Mouse (Mus musculus) embryonic facial prominence, embryonic 12.5 days (tissue): ENCODE measurements at regions not wholly inside any gene's neighbourhood (a gene's known extent, or its start where the extent isn't known, plus 50 kb on each side); places are given as distances from the start of the nearest gene placed in this dataset.

Source experiments
- ATAC-seq: fragments of 200-750 bp; cut with Nextera tagmentation; 2 replicates; pipeline ENCODE4 v1.8.0; 2017; ENCODE audit not compliant: insufficient number of reproducible peaks, insufficient read depth, low FRiP score, low TSS enrichment
- H3K27ac ChIP-seq: fragments of 300-500 bp; sonication (generic); 2 replicates; pipeline ENCODE4 v1.5.1; 2016; ENCODE audit warnings: mild to moderate bottlenecking
- H3K27me3 ChIP-seq: fragments of 300-500 bp; sonication (generic); 2 replicates; pipeline ENCODE4 v1.6.1; 2016; ENCODE audit warnings: mild to moderate bottlenecking, moderate library complexity
- H3K36me3 ChIP-seq: fragments of 300-500 bp; sonication (generic); 2 replicates; pipeline ENCODE4 v1.6.1; 2016; ENCODE audit warnings: mild to moderate bottlenecking
- H3K4me1 ChIP-seq: fragments of 300-500 bp; sonication (generic); 2 replicates; pipeline ENCODE4 v1.6.1; 2016
- H3K4me2 ChIP-seq: fragments of 300-500 bp; sonication (generic); replicated peaks from 2 replicates; pipeline ENCODE4 v1.6.1; 2016; ENCODE audit warnings: mild to moderate bottlenecking, moderate library complexity
- H3K4me3 ChIP-seq: fragments of 300-500 bp; sonication (generic); 2 replicates; pipeline ENCODE4 v1.5.1; 2016; ENCODE audit warnings: mild to moderate bottlenecking
- H3K9ac ChIP-seq: fragments of 300-500 bp; sonication (generic); 2 replicates; pipeline ENCODE4 v1.6.1; 2016; ENCODE audit warnings: mild to moderate bottlenecking, moderate library complexity
- H3K9me3 ChIP-seq: fragments of 300-500 bp; sonication (generic); 2 replicates; pipeline ENCODE4 v1.6.1; 2016; ENCODE audit warnings: mild to moderate bottlenecking, moderate library complexity
- WGBS: fragments of 180-500 bp; shearing (Covaris S2); methylation state at CpG from one replicate; pipeline ENCODE4 v1.1.7; 2016; 5-methylcytosine and 5-hydroxymethylcytosine counted together

GRCm38 (mm10) chr3:34330970-34331888 is 250.1 kb upstream of the Dnajc19 start:
- Histone ChIP-seq H3K36me3 (no peaks in the 10 kb centered on the region), H3K27ac (no peak overlapping the region), H3K4me3 (no peak overlapping the region), H3K4me1 (0 out of 2 replicates have a peak, but pooled peaks cover 3% of the 10 kb centered on the region), H3K9me3 (no peaks in the 10 kb centered on the region), H3K4me2 (no peak overlapping the region), H3K9ac (no peak overlapping the region), H3K27me3 (no peaks in the 10 kb centered on the region)
- 58% methylated on average over 22 of the region's 22 CpGs for WGBS
- no peak for ATAC-seq

- H3K36me3 ChIP-seq = no peaks in the 10 kb centered on the region
- no peak overlapping the region for H3K9ac ChIP-seq
- H3K4me1 ChIP-seq = 0 out of 2 replicates have a peak, but pooled peaks cover 3% of the 10 kb centered on the region
- no peak overlapping the region for H3K4me3 ChIP-seq
- no peak overlapping the region for H3K27ac ChIP-seq
- WGBS = 19% methylated on average over 2 of the region's 2 CpGs
- ATAC-seq = no peak
- H3K4me2 ChIP-seq = no peak overlapping the region
- H3K9me3 ChIP-seq = no peaks in the 10 kb centered on the region
- H3K27me3 ChIP-seq = no peaks in the 10 kb centered on the region
Observed at GRCm38 (mm10) chr3:34328865-34329264, 247.7 kb upstream of the Dnajc19 start.

- 85% methylated on average over 1 of the region's 1 CpGs for WGBS
- no peak overlapping the region for H3K4me2 ChIP-seq
- no peaks in the 10 kb centered on the region for H3K9me3 ChIP-seq
- H3K9ac ChIP-seq = no peak overlapping the region
- ATAC-seq = no peak
- no peaks in the 10 kb centered on the region for H3K36me3 ChIP-seq
- no peak overlapping the region for H3K4me3 ChIP-seq
- H3K27me3 ChIP-seq = 0 out of 2 replicates have a peak, but pooled peaks cover 4% of the 10 kb centered on the region
- H3K27ac ChIP-seq = no peak overlapping the region
- peaks cover 13% of the 10 kb centered on the region; the same call in 1 of the 2 replicates for H3K4me1 ChIP-seq
Observed at GRCm38 (mm10) chr3:34325669-34326068, 244.5 kb upstream of the Dnajc19 start.

GRCm38 (mm10) chr3:34322527-34323210 is 241.5 kb upstream of the Dnajc19 start:
- Histone ChIP-seq H3K9me3 (no peaks in the 10 kb centered on the region), H3K27me3 (0 out of 2 replicates have a peak, but pooled peaks cover 4% of the 10 kb centered on the region), H3K4me1 (peaks cover 13% of the 10 kb centered on the region; the same call in 1 of the 2 replicates), H3K4me2 (no peak overlapping the region), H3K4me3 (no peak overlapping the region), H3K27ac (no peak overlapping the region), H3K36me3 (no peaks in the 10 kb centered on the region), H3K9ac (no peak overlapping the region)
- peak; percentile 47; the same call in 1 of the 2 replicates for ATAC-seq
- WGBS = 30% methylated on average over 15 of the region's 15 CpGs

GRCm38 (mm10) chr3:34314798-34315197 is 233.7 kb upstream of the Dnajc19 start:
- H3K4me1 ChIP-seq = no peaks in the 10 kb centered on the region
- no peak overlapping the region for H3K9ac ChIP-seq
- H3K27me3 ChIP-seq = no peaks in the 10 kb centered on the region
- no peaks in the 10 kb centered on the region for H3K36me3 ChIP-seq
- ATAC-seq = no peak
- H3K27ac ChIP-seq = no peak overlapping the region
- H3K9me3 ChIP-seq = no peaks in the 10 kb centered on the region
- 66% methylated on average over 8 of the region's 8 CpGs for WGBS
- no peak overlapping the region for H3K4me3 ChIP-seq
- no peak overlapping the region for H3K4me2 ChIP-seq

- Histone ChIP-seq H3K4me3 (no peak overlapping the region), H3K9me3 (no peaks in the 10 kb centered on the region), H3K27me3 (no peaks in the 10 kb centered on the region), H3K9ac (no peak overlapping the region), H3K4me2 (no peak overlapping the region), H3K27ac (no peak overlapping the region), H3K4me1 (no peaks in the 10 kb centered on the region), H3K36me3 (no peaks in the 10 kb centered on the region)
- 64% methylated on average over 11 of the region's 11 CpGs for WGBS
- ATAC-seq = no peak
Observed at GRCm38 (mm10) chr3:34314393-34314792, 233.3 kb upstream of the Dnajc19 start.

- H3K9me3 ChIP-seq = no peaks in the 10 kb centered on the region
- no peaks in the 10 kb centered on the region for H3K4me1 ChIP-seq
- H3K27me3 ChIP-seq = no peaks in the 10 kb centered on the region
- H3K4me3 ChIP-seq = no peak overlapping the region
- H3K9ac ChIP-seq = no peak overlapping the region
- ATAC-seq = no peak
- no peak overlapping the region for H3K4me2 ChIP-seq
- 87% methylated on average over 6 of the region's 6 CpGs for WGBS
- H3K36me3 ChIP-seq = no peaks in the 10 kb centered on the region
- H3K27ac ChIP-seq = no peak overlapping the region
Observed at GRCm38 (mm10) chr3:34311944-34312343, 230.8 kb upstream of the Dnajc19 start.

- H3K9me3 ChIP-seq = no peaks in the 10 kb centered on the region
- H3K36me3 ChIP-seq = no peaks in the 10 kb centered on the region
- H3K4me1 ChIP-seq = no peaks in the 10 kb centered on the region
- no peak overlapping the region for H3K9ac ChIP-seq
- no peaks in the 10 kb centered on the region for H3K27me3 ChIP-seq
- 67% methylated on average over 2 of the region's 2 CpGs for WGBS
- H3K27ac ChIP-seq = no peak overlapping the region
- no peak overlapping the region for H3K4me3 ChIP-seq
- H3K4me2 ChIP-seq = no peak overlapping the region
- no peak for ATAC-seq
Observed at GRCm38 (mm10) chr3:34299637-34300036, 218.5 kb upstream of the Dnajc19 start.

GRCm38 (mm10) chr3:34287836-34288235 is 206.7 kb upstream of the Dnajc19 start:
- no peaks in the 10 kb centered on the region for H3K36me3 ChIP-seq
- no peak overlapping the region for H3K4me2 ChIP-seq
- H3K9me3 ChIP-seq = no peaks in the 10 kb centered on the region
- H3K27ac ChIP-seq = no peak overlapping the region
- H3K4me1 ChIP-seq = no peaks in the 10 kb centered on the region
- no peak overlapping the region for H3K4me3 ChIP-seq
- no peaks in the 10 kb centered on the region for H3K27me3 ChIP-seq
- ATAC-seq = no peak
- no peak overlapping the region for H3K9ac ChIP-seq
- WGBS = 66% methylated on average over 5 of the region's 5 CpGs

- H3K4me2 ChIP-seq = no peak overlapping the region
- no peak for ATAC-seq
- no peaks in the 10 kb centered on the region for H3K27me3 ChIP-seq
- H3K4me1 ChIP-seq = no peaks in the 10 kb centered on the region
- H3K27ac ChIP-seq = no peak overlapping the region
- no peaks in the 10 kb centered on the region for H3K9me3 ChIP-seq
- no peaks in the 10 kb centered on the region for H3K36me3 ChIP-seq
- WGBS = 90% methylated on average over 10 of the region's 10 CpGs
- H3K4me3 ChIP-seq = no peak overlapping the region
- H3K9ac ChIP-seq = no peak overlapping the region
Observed at GRCm38 (mm10) chr3:34270154-34270553, 189.0 kb upstream of the Dnajc19 start.

- ATAC-seq = no peak
- no peaks in the 10 kb centered on the region for H3K4me1 ChIP-seq
- WGBS = 78% methylated on average over 12 of the region's 12 CpGs
Observed at GRCm38 (mm10) chr3:34266462-34266861, 185.3 kb upstream of the Dnajc19 start.

GRCm38 (mm10) chr3:34264811-34265210 is 183.7 kb upstream of the Dnajc19 start:
- Histone ChIP-seq H3K9ac (no peak overlapping the region), H3K4me3 (no peak overlapping the region), H3K4me1 (no peaks in the 10 kb centered on the region), H3K4me2 (no peak overlapping the region), H3K27me3 (no peaks in the 10 kb centered on the region), H3K36me3 (no peaks in the 10 kb centered on the region), H3K9me3 (no peaks in the 10 kb centered on the region), H3K27ac (no peak overlapping the region)
- WGBS = 60% methylated on average over 6 of the region's 6 CpGs
- no peak for ATAC-seq

More at GRCm38 (mm10) chr3:34266462-34266861, 185.3 kb upstream of the Dnajc19 start:
- no peak overlapping the region for H3K27ac ChIP-seq
- H3K27me3 ChIP-seq = no peaks in the 10 kb centered on the region
- H3K9me3 ChIP-seq = no peaks in the 10 kb centered on the region
- H3K9ac ChIP-seq = no peak overlapping the region
- no peak overlapping the region for H3K4me2 ChIP-seq
- H3K4me3 ChIP-seq = no peak overlapping the region
- no peaks in the 10 kb centered on the region for H3K36me3 ChIP-seq
